Mouse (Mus musculus): ENCODE results near the gene Dph3.
"Not testable (repeated sequence)": the region's sequence is repeated elsewhere in the genome, so short reads cannot be mapped to it uniquely, and the experiment has no call there.

Dph3 gene

DNA sequence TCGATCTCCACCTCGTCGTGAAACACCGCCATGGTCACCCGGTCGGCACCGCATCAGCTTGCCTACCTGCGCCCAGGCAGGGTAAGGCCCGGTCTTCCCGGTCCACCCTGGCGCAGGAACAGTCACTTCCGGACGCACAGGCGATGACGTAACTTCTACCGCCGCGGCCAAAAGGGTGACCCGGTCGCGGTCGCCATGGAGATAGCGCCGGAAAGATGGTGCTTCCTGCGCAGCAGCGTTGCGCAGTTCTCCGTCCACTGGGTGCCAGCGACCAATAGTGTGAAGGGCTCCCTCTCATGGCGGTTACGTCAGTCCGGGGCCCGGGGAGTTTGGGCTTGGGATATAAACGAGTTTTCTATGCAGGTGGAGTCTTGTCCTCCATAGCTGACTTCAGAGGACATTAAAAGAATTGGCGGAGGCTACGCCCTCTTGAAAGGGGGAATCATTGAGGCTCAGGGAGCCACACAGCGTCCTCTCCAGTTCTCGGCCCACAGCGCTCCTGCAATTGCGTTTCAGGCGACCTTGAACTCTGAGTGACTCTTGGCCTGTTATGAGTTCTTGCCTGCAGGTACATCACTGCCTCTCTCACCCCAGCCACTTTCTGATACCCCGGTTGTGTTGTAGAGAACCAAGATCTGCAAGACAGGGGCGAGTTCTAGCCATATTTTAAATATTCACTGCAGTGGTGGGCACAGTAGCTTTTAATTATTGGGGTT is at the start of gene Dph3:
TSS of gene Dph3 (minus strand) at position 244 of the 716 bp plus-strand sequence.
- peak; percentile 99 for DNase-seq (ENCODE audit: low read depth, low spot score)

GRCm38 (mm10) chr14:32134293-32134692 is 48.8 kb upstream of the Dph3 start:
- no peak for DNase-seq (ENCODE audit: low read depth, low spot score)

DNA sequence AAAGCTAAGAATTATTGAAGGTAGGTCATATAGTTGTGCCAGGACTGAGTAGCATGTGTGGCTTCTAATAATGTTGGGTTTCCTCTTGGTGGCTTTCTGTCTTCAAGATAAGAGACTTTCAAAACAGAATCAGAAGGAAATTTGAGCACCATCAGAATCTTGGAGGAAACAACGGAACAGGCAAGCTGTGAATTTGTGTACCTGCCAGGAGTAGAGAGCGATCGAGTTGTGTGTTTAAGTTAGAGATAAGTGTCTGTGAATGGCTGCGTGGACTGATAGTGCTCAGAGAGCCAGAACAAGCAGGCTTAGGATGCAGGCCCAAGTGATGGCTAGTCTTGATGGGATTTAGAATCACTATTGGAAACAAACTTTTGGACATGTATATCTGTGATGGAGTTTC is 46.3 kb upstream of the Dph3 start:
- DNase-seq (ENCODE audit: low read depth, low spot score): no peak

DNA sequence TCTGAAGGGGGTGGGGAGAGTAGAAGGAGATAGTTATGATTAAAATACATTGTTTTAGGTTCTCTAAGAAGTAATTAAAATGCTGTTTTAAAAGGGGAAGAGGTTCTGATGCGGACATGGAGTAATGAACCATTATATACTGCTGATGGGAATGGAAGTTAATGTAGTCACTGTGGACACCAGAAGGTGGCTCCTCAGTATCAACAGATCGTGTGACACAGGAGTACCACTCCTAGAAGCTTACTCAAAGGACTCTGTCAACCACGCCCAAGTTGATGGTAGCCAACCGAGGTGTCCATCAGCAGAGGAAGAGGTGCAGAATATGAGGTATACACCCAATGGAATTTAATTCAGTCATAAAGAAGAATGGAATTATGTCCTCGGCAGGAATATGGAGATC is 42.9 kb upstream of the Dph3 start:
- DNase-seq (ENCODE audit: low read depth, low spot score): no peak

DNA sequence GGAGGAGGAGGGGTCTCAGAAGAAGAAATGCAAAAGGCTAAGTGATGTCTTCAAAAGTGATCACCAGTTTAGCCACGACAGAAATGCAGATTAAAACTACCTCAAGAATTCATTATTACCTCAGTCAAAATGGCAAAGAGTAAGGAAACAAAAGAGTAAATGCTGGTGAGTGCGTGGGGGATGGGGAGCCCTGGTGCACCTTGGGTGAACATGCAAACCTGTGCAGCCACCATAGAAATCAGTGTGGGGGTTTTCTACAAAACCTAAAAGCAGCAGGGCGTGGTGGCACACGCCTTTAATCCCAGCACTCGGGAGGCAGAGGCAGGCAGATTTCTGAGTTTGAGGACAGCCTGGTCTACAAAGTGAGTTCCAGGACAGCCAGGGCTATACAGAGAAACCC is 39.7 kb upstream of the Dph3 start:
- not testable (repeated sequence) for DNase-seq (ENCODE audit: low read depth, low spot score)

GRCm38 (mm10) chr14:32124261-32124660 is 38.7 kb upstream of the Dph3 start:
- peak; percentile 63 for DNase-seq (ENCODE audit: low read depth, low spot score)

DNA sequence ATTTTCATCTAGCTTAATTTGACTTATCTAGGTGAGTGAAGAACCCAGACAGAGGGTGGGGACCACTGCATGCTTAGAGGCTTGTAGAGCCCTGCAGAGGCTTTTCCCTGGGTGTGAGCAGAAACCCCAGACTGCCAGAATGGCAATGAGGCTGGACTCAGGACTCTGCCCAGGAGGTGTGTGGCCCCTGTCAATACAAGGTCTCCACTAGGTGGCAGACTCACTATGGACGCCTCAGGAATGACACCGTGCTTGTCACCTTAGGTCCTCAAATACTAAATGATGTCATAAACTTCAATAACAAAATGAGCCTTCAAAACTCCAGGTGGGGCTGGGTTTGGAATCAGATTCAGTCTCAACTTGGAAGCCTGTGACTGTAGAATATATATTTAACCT is 36.4 kb upstream of the Dph3 start:
- peak; percentile 60 for DNase-seq (ENCODE audit: low read depth, low spot score)

DNA sequence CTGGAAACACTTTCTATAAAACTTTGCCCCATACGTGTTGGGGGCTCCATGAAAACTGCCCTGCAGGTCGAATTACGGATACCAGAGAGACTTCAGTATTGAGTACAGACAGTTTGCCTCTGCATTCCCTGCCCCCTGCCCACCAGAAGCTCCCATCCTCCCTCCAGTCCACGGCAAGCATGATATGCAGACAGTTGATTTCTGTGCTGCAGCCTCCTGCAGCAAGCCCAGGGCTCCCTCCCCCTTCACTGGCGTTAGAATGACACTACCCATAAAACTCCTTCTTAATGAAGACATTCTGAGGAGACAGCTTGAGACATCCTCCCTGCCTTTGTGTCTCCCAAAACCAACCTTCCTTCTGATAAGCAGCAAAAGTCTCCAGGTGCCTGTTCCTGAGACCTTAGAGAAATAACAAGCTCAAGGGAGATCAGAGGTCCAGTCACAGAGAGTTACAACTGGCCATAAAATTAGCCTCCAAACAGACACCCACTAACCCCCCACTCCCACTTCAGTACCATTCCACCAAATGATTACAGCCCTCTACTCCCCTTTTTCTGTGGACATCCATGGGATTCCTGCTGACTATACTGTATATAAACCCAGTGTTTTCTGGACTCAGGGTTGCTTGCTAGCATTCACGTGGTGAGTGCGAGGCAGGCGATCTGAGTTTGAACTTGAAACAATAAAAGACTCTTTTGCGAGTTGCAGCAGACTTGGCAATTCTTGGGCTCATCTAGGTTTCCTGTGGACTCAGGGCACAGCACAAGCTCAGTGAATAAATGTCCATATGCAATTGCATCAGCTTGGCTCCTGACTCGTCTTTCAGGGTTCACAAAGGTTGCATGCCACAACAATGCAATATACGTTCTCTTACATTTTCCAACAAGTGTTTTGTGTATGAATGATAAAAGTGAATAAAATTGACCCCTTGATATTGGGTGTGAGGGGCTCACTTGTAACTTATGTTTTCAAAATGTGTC is 35.7 kb upstream of the Dph3 start:
- DNase-seq (ENCODE audit: low read depth, low spot score): no peak

- DNase-seq (ENCODE audit: low read depth, low spot score): not testable (repeated sequence)
Observed at GRCm38 (mm10) chr14:32112124-32112523, 26.6 kb upstream of the Dph3 start.

- DNase-seq (ENCODE audit: low read depth, low spot score): no peak
Observed at GRCm38 (mm10) chr14:32106911-32107310, 21.4 kb upstream of the Dph3 start.

DNA sequence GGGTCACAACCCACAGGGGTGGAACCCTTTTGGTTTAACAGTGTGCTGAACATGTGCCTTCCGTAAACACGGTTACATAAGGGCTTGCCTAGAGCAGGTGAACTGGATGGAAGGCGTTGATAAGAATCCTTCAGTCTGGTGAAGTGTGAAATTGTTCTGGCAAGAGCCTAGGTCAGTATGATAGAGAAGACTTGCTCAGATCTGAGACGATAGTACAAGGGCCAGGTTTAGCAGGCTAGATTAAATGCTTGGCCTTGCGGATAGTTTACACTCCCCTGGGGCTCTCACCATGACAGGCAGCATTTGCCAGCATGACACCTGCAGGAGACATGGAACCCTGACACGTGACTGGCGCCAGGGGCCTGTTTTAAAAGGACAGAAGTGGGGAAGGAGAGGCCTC is 20.1 kb upstream of the Dph3 start:
- DNase-seq (ENCODE audit: low read depth, low spot score): no peak

- DNase-seq (ENCODE audit: low read depth, low spot score): no peak
Observed at GRCm38 (mm10) chr14:32103556-32103955, 18.0 kb upstream of the Dph3 start.

DNA sequence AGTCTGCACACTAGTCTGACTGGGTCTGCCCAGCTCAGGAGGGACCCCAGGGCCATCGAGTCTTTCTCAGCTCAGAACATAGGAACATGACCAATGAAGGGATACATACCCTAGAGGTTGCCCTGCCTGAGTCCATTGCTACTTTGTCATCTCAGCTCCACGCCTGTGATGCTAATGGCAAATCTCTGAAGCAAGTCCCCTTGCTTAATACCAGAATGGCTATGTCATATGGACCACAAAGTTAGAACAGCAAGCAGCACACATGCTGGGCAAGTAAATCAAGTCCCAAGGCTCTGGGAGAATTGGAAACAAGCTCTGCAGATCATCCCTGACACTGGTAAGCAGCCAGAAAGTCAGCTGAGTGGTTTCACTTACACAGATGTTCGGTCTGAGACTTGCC is 13.4 kb upstream of the Dph3 start:
- no peak for DNase-seq (ENCODE audit: low read depth, low spot score)

DNA sequence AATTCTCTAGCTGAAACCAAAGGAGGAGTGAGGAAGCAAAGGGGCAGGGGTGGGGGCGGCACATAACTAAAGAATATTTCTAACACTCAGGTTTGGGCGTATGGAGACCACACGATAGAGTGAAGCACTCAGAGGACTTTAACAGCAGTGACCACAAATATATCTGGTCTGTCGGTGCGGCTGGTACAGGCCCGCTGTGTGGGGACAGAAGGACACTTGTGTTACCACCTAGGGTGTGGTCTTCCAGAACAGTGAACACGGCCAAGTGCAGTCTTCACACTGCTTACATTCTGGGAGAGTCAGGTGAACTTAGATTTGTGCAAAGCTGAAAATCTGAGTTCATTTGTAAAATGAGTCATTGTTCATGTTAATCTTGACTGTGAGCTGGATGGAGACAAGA is 12.2 kb upstream of the Dph3 start:
- DNase-seq (ENCODE audit: low read depth, low spot score): no peak

DNA sequence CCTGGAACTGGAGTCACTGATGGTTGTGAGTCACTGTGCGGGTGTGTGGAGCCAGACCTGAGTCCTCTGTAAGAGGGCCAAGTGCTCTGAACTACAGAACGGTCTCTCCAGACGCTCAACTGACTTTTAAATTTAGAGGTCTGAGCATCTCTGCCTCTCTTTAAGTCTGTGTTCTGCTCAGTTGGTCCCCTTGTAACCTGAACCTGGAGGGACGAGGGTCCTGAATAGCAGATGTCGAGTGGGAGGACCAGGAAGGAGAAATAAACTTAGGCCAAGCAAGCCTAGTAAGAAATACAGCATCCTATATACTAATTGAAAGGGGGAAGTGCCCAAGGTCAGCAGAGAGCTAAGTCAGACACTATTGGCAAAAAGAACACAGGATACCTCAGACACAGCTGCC is 11.2 kb upstream of the Dph3 start:
- no peak for DNase-seq (ENCODE audit: low read depth, low spot score)

- DNase-seq (ENCODE audit: low read depth, low spot score): no peak
Observed at GRCm38 (mm10) chr14:32095646-32096045, 10.1 kb upstream of the Dph3 start.

DNA sequence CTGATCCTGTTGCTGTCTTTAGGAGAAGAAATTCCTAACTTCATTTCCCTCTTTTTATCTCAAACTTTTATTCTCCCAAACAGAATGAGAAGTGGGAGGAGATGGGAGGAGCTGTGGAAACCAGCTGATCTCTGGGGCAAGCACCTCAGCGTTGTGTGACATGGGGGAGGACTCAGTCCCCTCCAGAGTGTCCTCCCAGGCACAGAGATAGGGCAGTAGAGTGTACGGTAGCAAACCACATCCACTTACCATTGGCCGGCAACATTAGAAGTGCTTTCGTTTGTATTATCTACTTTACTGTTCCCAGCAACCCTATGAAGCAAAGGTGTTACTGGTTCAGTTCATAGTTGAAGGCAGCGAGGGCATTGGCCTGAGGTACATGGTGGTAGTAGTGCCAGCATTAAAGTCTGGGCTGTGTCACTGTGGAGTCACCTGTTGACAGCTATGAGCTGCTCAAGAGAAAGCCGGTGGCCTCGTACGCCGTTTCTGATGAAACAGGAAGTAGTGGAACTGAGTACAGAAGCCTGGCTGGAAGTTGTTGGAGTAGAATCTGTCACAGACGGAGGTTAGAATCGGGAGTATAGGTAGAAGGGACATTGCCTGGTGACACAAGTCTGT is 8.1 kb upstream of the Dph3 start:
- no peak for DNase-seq (ENCODE audit: low read depth, low spot score)

DNA sequence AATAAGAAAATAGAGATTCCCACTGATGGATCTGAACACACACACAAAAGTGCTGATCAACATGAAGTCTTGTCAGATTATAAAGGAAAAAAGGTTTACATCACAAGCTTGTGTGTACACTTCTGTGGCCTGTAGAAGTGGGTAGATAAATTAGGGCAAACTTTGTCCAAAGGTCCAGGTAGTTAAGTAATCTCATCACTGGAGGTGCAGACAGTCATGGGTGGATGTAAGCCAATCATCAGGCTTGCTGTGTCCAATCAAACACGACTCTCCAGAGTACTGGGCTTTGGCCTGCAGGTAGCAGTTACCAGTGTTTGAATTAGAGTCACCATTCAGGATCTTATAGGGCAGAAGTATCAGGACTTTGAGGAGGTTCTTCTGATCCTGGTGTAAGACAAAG is 7.5 kb upstream of the Dph3 start:
- no peak for DNase-seq (ENCODE audit: low read depth, low spot score)

GRCm38 (mm10) chr14:32091704-32092103 is 6.2 kb upstream of the Dph3 start:
- DNase-seq (ENCODE audit: low read depth, low spot score): no peak

GRCm38 (mm10) chr14:32091124-32091523 is 5.6 kb upstream of the Dph3 start:
- DNase-seq (ENCODE audit: low read depth, low spot score): no peak

- not testable (repeated sequence) for DNase-seq (ENCODE audit: low read depth, low spot score)
Observed at GRCm38 (mm10) chr14:32087584-32088248, 2.2 kb upstream of the Dph3 start.

DNA sequence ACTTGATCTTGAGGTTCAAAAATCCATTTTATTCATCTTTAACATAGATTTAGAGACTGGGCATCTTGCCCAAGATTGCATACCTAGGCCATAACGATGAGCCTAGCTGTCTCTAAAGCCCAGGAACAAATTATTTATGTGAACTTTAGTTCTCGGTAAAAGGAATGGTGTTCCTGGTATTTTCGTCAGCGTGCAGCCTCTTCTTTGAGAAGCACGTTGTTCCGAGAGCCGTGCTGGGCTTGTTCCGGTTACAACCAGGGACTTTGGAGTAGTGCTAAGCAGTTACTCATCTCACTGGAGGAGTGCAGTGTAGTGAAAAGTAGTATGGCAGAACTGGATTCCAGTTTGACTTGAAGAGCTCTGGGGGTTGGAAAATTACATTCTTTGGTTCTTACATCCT is 697 bp upstream of the Dph3 start:
- no peak for DNase-seq (ENCODE audit: low read depth, low spot score)

Measured in WW6 (cell line).